Mouse (Mus musculus) midbrain, embryonic 11.5 days (tissue): ENCODE results near the gene Slc6a5. TPM values are rescaled to one million over a fixed set of nuclear protein-coding genes. Genes with fewer than 3 reads are reported as not detected.

ENCODE experiments used
- ATAC-seq: fragments of 200-750 bp; cut with Nextera tagmentation; 2 replicates; pipeline ENCODE4 v1.8.0; 2017; ENCODE audit warnings: moderate TSS enrichment, moderate library complexity; ENCODE audit not compliant: low FRiP score
- DNase-seq: peaks from one replicate; pipeline ENCODE4 v3.0.0; 2015; ENCODE audit warnings: low spot score; ENCODE audit errors: missing footprints
- H3K27ac ChIP-seq: fragments of 300-500 bp; sonication (generic); 2 replicates; pipeline ENCODE4 v1.5.1; 2014; ENCODE audit warnings: low read depth, low read length
- H3K27me3 ChIP-seq: fragments of 300-500 bp; sonication (generic); 2 replicates; pipeline ENCODE4 v1.6.1; 2014; ENCODE audit warnings: mild to moderate bottlenecking, low read length, moderate library complexity, mixed read lengths; ENCODE audit not compliant: control insufficient read depth, insufficient read depth
- H3K36me3 ChIP-seq: fragments of 300-500 bp; sonication (generic); 2 replicates; pipeline ENCODE4 v1.6.1; 2014; ENCODE audit warnings: mild to moderate bottlenecking, low read length, moderate library complexity, mixed read lengths; ENCODE audit not compliant: control insufficient read depth, insufficient read depth
- H3K4me1 ChIP-seq: fragments of 300-500 bp; sonication (generic); 2 replicates; pipeline ENCODE4 v1.6.1; 2014; ENCODE audit warnings: low read length; ENCODE audit not compliant: control insufficient read depth, insufficient read depth
- H3K4me2 ChIP-seq: fragments of 300-500 bp; sonication (generic); 2 replicates; pipeline ENCODE4 v1.6.1; 2014; ENCODE audit warnings: mild to moderate bottlenecking, moderate library complexity
- H3K4me3 ChIP-seq: fragments of 300-500 bp; sonication (generic); 2 replicates; pipeline ENCODE4 v1.5.1; 2014; ENCODE audit warnings: low read depth, low read length
- H3K9ac ChIP-seq: fragments of 300-500 bp; sonication (generic); 2 replicates; pipeline ENCODE4 v1.6.1; 2014; ENCODE audit warnings: low read length
- H3K9me3 ChIP-seq: fragments of 300-500 bp; sonication (generic); 2 replicates; pipeline ENCODE4 v1.6.1; 2016; ENCODE audit warnings: low read length; ENCODE audit not compliant: control insufficient read depth
- WGBS: fragments of 180-500 bp; shearing (Covaris S2); extraction: QIAGEN DNeasy Blood & Tissue Kit; methylation state at CpG from one replicate; pipeline ENCODE4 v1.1.7; 2014; 5-methylcytosine and 5-hydroxymethylcytosine counted together
- polyA plus RNA-seq: library from polyadenylated mRNA; unstranded; fragments of >200 nt; fragmentation: Nextera tagmentation; extraction: Ambion mirVana; gene quantifications from 2 replicates; pipeline ENCODE4 v1.2.1, GENCODE M21; 2014

Slc6a5 gene
- polyA plus RNA-seq, 1 experiment from 2014 or later = not detected

DNA sequence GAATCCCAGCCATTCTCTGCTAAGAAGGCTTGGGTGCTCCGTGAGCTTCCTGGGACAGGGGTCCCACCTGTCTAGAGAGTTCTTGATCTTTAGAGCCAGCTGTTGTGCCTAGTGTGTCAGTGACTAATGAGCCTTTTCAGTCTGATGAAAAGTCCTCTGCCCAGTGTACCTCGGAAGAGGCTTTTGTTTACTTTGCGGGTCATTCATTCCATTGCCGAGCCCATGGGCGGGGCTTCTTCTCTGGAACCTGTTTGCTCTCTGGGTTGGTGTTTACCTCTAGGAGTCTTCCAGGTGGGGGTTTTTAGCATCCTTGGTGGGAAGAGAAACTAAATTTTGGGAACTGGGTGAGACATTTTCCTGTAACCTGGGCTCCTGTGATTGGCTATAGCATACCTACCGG is 74.8 kb downstream of the Slc6a5 start:
- WGBS = 24% methylated on average over 6 of the region's 6 CpGs
- H3K4me3 ChIP-seq = no peak overlapping the region
- DNase-seq = no peak
- H3K27me3 ChIP-seq = no peaks in the 10 kb centered on the region
- no peaks in the 10 kb centered on the region for H3K4me1 ChIP-seq
- H3K9me3 ChIP-seq = no peaks in the 10 kb centered on the region
- no peak overlapping the region for H3K27ac ChIP-seq
- no peak overlapping the region for H3K9ac ChIP-seq
- H3K36me3 ChIP-seq = no peaks in the 10 kb centered on the region
- no peak overlapping the region for H3K4me2 ChIP-seq
- ATAC-seq = no peak

DNA sequence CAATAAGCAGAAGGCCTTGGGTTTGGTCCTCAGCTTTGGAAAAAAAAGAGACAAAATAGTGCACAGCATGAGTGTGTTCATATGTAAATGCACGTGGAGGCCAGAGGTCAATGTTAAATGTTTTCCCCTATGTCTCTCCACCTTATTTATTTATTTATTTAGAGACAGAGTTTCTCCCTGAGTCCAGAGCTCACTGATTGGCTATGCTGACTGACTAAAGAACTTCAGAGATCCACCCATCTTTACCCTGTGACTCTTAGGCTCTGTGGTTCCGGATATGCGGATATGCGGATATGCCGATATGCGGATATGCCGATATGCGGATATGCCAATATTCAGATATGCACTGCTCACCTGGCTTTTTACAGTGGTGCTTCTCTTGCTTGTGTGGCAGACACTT is 76.0 kb downstream of the Slc6a5 start:
- Histone ChIP-seq H3K4me3 (no peak overlapping the region), H3K9ac (no peak overlapping the region), H3K9me3 (no peaks in the 10 kb centered on the region), H3K27ac (no peak overlapping the region), H3K27me3 (no peaks in the 10 kb centered on the region), H3K4me1 (no peaks in the 10 kb centered on the region), H3K4me2 (no peak overlapping the region), H3K36me3 (no peaks in the 10 kb centered on the region)
- ATAC-seq = no peak
- 91% methylated on average over 8 of the region's 8 CpGs for WGBS
- DNase-seq = no peak

- Histone ChIP-seq H3K4me2 (no peak overlapping the region), H3K9me3 (no peaks in the 10 kb centered on the region), H3K27me3 (no peaks in the 10 kb centered on the region), H3K4me3 (no peak overlapping the region), H3K9ac (no peak overlapping the region), H3K4me1 (no peaks in the 10 kb centered on the region), H3K36me3 (no peaks in the 10 kb centered on the region), H3K27ac (no peak overlapping the region)
- 81% methylated on average over 4 of the region's 4 CpGs for WGBS
- no peak for ATAC-seq
- no peak for DNase-seq
Observed at GRCm38 (mm10) chr7:49999321-49999720, 89.4 kb downstream of the Slc6a5 start.

GRCm38 (mm10) chr7:50005268-50005667 is 95.3 kb downstream of the Slc6a5 start:
- Histone ChIP-seq H3K36me3 (no peaks in the 10 kb centered on the region), H3K9me3 (no peaks in the 10 kb centered on the region), H3K4me2 (no peak overlapping the region), H3K27me3 (no peaks in the 10 kb centered on the region), H3K9ac (no peak overlapping the region), H3K4me1 (no peaks in the 10 kb centered on the region), H3K4me3 (no peak overlapping the region), H3K27ac (no peak overlapping the region)
- DNase-seq (no peak), ATAC-seq (no peak)
- 79% methylated on average over 2 of the region's 2 CpGs for WGBS

Other genes starting within 250 kb of the Slc6a5 start
- 11.1 and 12.1 TPM in 2 replicates for gene Htatip2, start 151.0 kb upstream of the Slc6a5 start, polyA plus RNA-seq
- gene Prmt3, start 131.8 kb upstream of the Slc6a5 start, polyA plus RNA-seq = 82.0 and 93.2 TPM in 2 replicates
- 2.2 and 2.4 TPM in 2 replicates for gene Nell1, start 64.7 kb downstream of the Slc6a5 start, polyA plus RNA-seq